Mouse (Mus musculus) myocyte (in vitro differentiated cells): ENCODE data around the gene Reep1.

Experiments used
- CEBPB ChIP-seq: IDR thresholded peaks from 2 replicates; pipeline ENCODE4 v1.6.1; 2011; ENCODE audit warnings: mild to moderate bottlenecking, moderate library complexity; ENCODE audit not compliant: poor library complexity, insufficient read depth, severe bottlenecking
- MAX ChIP-seq: IDR thresholded peaks from one replicate; pipeline ENCODE4 v1.6.1; 2011; ENCODE audit warnings: low read depth, mild to moderate bottlenecking, control low read depth
- MYOD1 ChIP-seq, 3 experiments: IDR thresholded peaks; one replicate each; pipeline ENCODE4 v1.6.1; 2011; ENCODE audit warnings: control low read depth in 2 of 3, low read depth in 2 of 3, mild to moderate bottlenecking in 2 of 3, moderate library complexity in 1 of 3; ENCODE audit not compliant: insufficient read length in 2 of 3, control insufficient read depth in 1 of 3
- MYOG ChIP-seq, 3 experiments: IDR thresholded peaks; one replicate each; pipeline ENCODE4 v1.6.1; 2011; ENCODE audit warnings: control low read depth in 2 of 3, low read depth in 2 of 3, mild to moderate bottlenecking in 2 of 3; ENCODE audit not compliant: insufficient read length in 2 of 3, control insufficient read depth in 1 of 3, insufficient read depth in 1 of 3
- POLR2A ChIP-seq: IDR thresholded peaks from one replicate; pipeline ENCODE4 v1.6.1; 2011; ENCODE audit warnings: low read depth, mild to moderate bottlenecking, control low read depth, moderate library complexity; ENCODE audit not compliant: insufficient read length
- POLR2AphosphoS2 ChIP-seq: IDR thresholded peaks from one replicate; pipeline ENCODE4 v1.6.1; 2011; ENCODE audit warnings: low read depth, control low read depth; ENCODE audit not compliant: insufficient read length
- TCF12 ChIP-seq: IDR thresholded peaks from one replicate; pipeline ENCODE4 v1.6.1; 2011; ENCODE audit warnings: mild to moderate bottlenecking, control low read depth; ENCODE audit not compliant: poor library complexity, insufficient read depth, severe bottlenecking
- USF1 ChIP-seq: IDR thresholded peaks from one replicate; pipeline ENCODE4 v1.6.1; 2011; ENCODE audit warnings: low read depth, mild to moderate bottlenecking, control low read depth, moderate library complexity

GRCm38 (mm10) chr6:71806713-71807112 is 99.4 kb downstream of the Reep1 start:
- TF ChIP-seq MAX (no peak), POLR2A (no peak), CEBPB (no peak), POLR2AphosphoS2 (no peak), TCF12 (no peak), MYOD1 (IDR thresholded peaks at IDR 0.05; ENCODE audit: control insufficient read depth in 1 of 3, insufficient read length in 2 of 3, low read depth in 2 of 3) (no peak), USF1 (no peak), MYOG (IDR thresholded peaks at IDR 0.05; ENCODE audit: control insufficient read depth in 1 of 3, insufficient read depth in 1 of 3, insufficient read length in 2 of 3, low read depth in 2 of 3) (no peak)
